In the genomic region with DNA sequence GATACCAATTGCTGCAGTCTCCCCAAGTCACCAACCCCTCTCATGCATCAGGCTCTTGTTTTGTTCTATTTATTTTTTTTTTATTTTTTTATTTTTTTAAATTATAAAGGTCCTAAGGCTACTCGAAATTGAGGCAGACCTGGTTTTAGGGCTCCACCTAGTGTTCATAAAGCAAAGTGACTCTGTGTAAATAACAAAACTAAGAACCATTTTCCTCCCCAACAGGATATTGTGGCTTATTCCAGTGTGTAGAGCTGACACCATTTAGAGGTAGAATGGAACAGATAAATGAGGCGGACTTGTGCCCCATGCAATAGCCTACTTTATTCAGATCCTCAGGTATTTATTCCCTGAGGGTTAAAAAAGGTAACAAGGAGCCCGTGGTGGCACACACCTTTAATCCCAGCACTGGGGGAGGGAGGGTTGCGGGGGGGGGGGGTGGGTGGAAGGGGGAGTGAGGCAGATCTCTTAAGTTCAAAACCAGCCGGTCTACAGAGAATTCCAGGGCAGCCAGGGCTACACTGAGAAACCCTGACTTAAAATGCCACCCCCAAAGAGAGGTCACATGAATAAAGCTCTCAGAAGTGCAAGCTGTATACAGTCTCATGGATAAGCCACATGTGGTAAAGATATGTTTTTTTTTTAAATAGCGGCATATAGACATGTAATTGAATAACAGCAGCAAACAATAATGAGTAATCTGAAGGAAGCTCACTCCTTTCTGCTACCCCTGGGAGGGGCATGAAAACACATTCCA, we compare ENCODE assay signal across 8 mouse cellular contexts. TPM values are rescaled to one million over a fixed set of nuclear protein-coding genes. Genes with fewer than 3 reads are reported as not detected.
DNase-seq lines count a peak whose midpoint lies in the region; ATAC-seq and TF ChIP-seq lines count a peak whose summit lies in the region.

No protein-coding gene starts in this region.

- WGBS in kidney, postnatal 0 days = 41% methylated on average over 6 of the region's 6 CpGs
- 42% methylated on average over 6 of the region's 6 CpGs for WGBS in kidney, embryonic 16.5 days

- peak; percentile 83 for TF ChIP-seq CTCF in kidney, postnatal 0 days (IDR thresholded peaks at IDR 0.05; ENCODE audit: low read depth)

- no peak overlapping the region for H3K4me3 ChIP-seq in kidney, postnatal 0 days (replicated peaks; ENCODE audit: low read depth, low read length)
- no peak overlapping the region for H3K4me3 ChIP-seq in kidney, embryonic 16.5 days (ENCODE audit: low read length)

- no peak overlapping the region for H3K27ac ChIP-seq in kidney, postnatal 0 days
- no peak overlapping the region for H3K27ac ChIP-seq in kidney, embryonic 16.5 days (ENCODE audit: low read length)

- no peaks in the 10 kb centered on the region for H3K36me3 ChIP-seq in kidney, postnatal 0 days (ENCODE audit: insufficient read depth, low read length)
- no peaks in the 10 kb centered on the region for H3K36me3 ChIP-seq in kidney, embryonic 16.5 days (ENCODE audit: insufficient read depth, low read length)

- no peaks in the 10 kb centered on the region for H3K4me1 ChIP-seq in kidney, postnatal 0 days (replicated peaks; ENCODE audit: insufficient read depth, low read length)
- H3K4me1 ChIP-seq in kidney, embryonic 16.5 days (ENCODE audit: insufficient read depth, low read length) = no peaks in the 10 kb centered on the region

- DNase-seq in kidney, postnatal 0 days (ENCODE audit: low spot score) = peak; percentile 82
- peak; percentile 47 for DNase-seq in ES-CJ7 (ENCODE audit: low read depth, low spot score)
- DNase-seq in embryo, embryonic 11 days = peak; percentile 46
- DNase-seq in lung, postnatal 25 days (ENCODE audit: low spot score) = peak; percentile 31
- no peak for DNase-seq in ovary, postnatal 36 days (ENCODE audit: low spot score)
- no peak for DNase-seq in gastrocnemius, postnatal 25 days
- DNase-seq in heart, adult 9 months (ENCODE audit: low spot score in 2 of 2) = no peak

- ATAC-seq in kidney, postnatal 0 days (replicated peaks; ENCODE audit: low FRiP score, low read depth) = no peak
- no peak for ATAC-seq in kidney, embryonic 16.5 days (ENCODE audit: low FRiP score, low TSS enrichment)

- H3K27me3 ChIP-seq in kidney, postnatal 0 days (ENCODE audit: insufficient read depth, low read length) = no peaks in the 10 kb centered on the region
- H3K27me3 ChIP-seq in kidney, embryonic 16.5 days (ENCODE audit: insufficient read depth, low read length) = no peaks in the 10 kb centered on the region

- H3K4me2 ChIP-seq in kidney, postnatal 0 days (ENCODE audit: low read length) = no peak overlapping the region
- H3K4me2 ChIP-seq in kidney, embryonic 16.5 days (replicated peaks; ENCODE audit: low read depth, low read length) = no peak overlapping the region

- H3K9ac ChIP-seq in kidney, postnatal 0 days (ENCODE audit: low read depth, low read length) = no peak overlapping the region
- no peak overlapping the region for H3K9ac ChIP-seq in kidney, embryonic 16.5 days (replicated peaks; ENCODE audit: low read length)

- H3K9me3 ChIP-seq in kidney, postnatal 0 days (replicated peaks; ENCODE audit: low read length) = no peaks in the 10 kb centered on the region
- no peaks in the 10 kb centered on the region for H3K9me3 ChIP-seq in kidney, embryonic 16.5 days (ENCODE audit: low read length)

RNA-seq across cellular contexts. Expression of gene Noc4l, which starts 17.1 kb away (rescaled TPM):
- 33.8 and 37.1 TPM in 2 replicates for polyA plus RNA-seq in kidney, postnatal 0 days (2015; fragmentation: Nextera tagmentation; extraction: Ambion mirVana)
- 58.9 and 65.0 TPM in 2 replicates for polyA plus RNA-seq in kidney, embryonic 16.5 days (2015; fragmentation: Nextera tagmentation; extraction: Ambion mirVana)
- total RNA-seq in gastrocnemius, postnatal 25 days (2021) = 10 to 100 TPM; 12.0 to 12.8 TPM

RNA-seq across cellular contexts. Expression of gene Ddx51, which starts 17.1 kb away (rescaled TPM):
- polyA plus RNA-seq in kidney, postnatal 0 days (2015; fragmentation: Nextera tagmentation; extraction: Ambion mirVana) = 14.2 and 15.6 TPM in 2 replicates
- 19.8 and 28.2 TPM in 2 replicates for polyA plus RNA-seq in kidney, embryonic 16.5 days (2015; fragmentation: Nextera tagmentation; extraction: Ambion mirVana)
- 1 to 10 TPM; 6.4 to 7.7 TPM for total RNA-seq in gastrocnemius, postnatal 25 days (2021)

Comparison
In these comparisons a context has a peak if more than half of its experiments do, and no peak if none do; other contexts are left out.
1. DNase-seq: peak in kidney, postnatal 0 days (single experiment), ES-CJ7 (single experiment), embryo, embryonic 11 days (single experiment) and lung, postnatal 25 days (single experiment); none in ovary, postnatal 36 days (single experiment), gastrocnemius, postnatal 25 days (single experiment) and heart, adult 9 months (0 of 2).